Mouse (Mus musculus) heart, postnatal 36 days (tissue): ENCODE measurements around the gene Pnrc1. TPM values are rescaled to one million over a fixed set of nuclear protein-coding genes. Genes with fewer than 3 reads are reported as not detected.

Experiments used
- DNase-seq, 2 experiments: peaks; one replicate each; pipeline ENCODE4 v3.0.0; 2021 to 2022
- intact Hi-C: fragments of 180-260 bp; cut with DNase I; formaldehyde crosslinking; loops from one replicate; pipeline ENCODE4 v1.15.1; 2025
- total RNA-seq, 2 experiments: library from RNA; stranded (reverse); gene quantifications; 2 replicates each; pipeline ENCODE4 v1.2.3; 2021

Pnrc1 gene
- total RNA-seq, 2 experiments from 2014 or later: 153 to 155 TPM

DNA sequence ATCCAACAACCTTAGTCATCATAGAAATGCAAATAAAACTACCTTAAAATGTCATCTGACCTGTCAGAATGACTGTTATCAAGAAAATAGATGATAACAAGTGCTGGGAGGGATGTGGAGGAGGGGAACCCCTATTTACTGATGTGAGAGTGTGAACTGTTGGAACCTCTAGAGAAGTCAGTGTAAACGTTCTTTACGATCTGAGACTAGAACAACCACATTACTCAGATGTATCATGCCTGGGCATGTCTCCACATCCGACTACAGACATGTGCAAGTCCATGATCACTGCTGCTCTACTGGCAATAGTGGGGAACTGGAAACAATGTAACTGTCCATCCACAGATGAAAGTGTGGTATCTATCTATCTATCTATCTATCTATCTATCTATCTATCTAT lies 16.5 kb downstream of the Pnrc1 start:
- no peak for DNase-seq
- intact Hi-C loops: no loop called here

DNA sequence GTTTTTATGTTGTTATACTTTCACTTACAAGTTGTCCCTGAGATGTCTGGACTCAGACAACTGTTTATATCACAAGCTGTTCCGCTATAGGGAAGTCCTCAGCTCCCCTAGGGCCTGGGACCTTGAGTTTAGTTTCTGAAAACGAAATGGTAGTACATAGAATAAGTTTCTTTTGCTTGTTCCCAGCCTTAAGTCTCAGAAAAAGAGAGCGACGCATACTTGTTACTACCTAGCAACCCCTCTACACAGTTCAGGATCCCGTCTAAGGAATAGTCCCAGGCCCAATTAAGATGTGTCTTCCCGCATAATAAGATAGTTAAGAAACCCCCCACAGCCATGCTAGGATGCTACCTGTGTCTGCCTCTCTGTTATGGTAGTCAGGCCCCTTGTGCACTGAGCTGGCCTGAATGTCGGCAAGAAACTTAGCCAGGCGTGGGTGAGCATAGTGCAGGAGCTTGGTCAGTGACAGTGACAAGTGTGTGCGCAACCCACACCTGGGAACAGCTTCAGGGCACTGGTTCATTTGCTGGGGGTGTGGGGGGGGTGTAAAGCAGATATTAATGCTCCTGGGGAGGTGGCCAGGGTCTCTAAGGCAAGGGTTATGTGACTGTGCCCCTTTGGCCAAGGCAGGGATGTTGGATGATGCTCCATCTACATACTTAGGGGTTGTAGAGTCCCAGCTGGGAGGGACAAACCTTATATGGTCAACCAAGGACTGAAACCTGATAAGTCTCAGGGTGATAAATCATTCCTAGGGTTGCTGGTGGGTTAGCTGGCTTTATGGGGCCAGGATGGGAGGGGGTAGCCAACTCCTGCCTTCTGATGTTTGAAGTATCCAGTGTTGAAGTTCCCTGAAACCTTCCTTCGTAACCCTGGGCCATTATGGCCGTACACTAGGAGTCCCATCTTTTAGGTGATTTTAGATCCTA lies 19.3 kb downstream of the Pnrc1 start:
- intact Hi-C loops: no loop called here
- DNase-seq: no peak

DNA sequence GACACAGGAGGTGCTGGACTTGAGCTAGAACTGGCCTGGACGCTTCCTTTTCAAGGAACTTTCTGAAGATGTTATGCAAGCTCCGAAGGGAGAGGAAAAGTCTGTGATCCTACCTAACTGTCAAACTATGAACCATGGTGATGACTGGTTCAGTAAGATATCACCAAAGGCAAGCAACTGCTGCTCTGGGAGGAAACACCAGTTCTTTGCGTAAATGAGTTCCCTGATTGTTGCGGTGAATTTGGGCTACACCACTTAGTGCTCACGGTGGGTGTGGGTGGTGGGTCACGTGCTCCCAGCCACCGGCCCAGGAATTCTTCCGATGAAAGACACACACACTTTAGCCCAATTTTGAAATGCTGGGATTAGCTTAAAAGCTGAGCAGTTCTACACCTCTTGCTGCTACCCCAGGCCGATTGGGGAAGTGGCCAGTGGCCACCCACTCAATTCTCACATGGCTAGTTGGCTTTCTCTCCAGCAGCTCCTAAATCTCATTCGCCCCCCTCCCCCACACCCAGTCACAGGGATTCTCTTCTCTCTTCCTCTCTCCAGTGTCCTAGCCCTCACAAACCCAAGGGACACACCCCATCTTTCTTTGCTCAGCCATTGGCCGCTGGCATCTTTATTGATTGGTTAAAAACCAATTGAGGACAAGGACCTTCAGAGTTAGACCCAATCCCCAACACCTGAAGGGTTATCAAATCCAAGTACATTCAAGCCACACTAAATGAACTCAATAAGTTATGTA lies 24.8 kb downstream of the Pnrc1 start:
- no peak for DNase-seq
- intact Hi-C loops: loop anchor here (2.0 kb wide), 1 partner anchor 16 kb away; no protein-coding TSS in a partner anchor

DNA sequence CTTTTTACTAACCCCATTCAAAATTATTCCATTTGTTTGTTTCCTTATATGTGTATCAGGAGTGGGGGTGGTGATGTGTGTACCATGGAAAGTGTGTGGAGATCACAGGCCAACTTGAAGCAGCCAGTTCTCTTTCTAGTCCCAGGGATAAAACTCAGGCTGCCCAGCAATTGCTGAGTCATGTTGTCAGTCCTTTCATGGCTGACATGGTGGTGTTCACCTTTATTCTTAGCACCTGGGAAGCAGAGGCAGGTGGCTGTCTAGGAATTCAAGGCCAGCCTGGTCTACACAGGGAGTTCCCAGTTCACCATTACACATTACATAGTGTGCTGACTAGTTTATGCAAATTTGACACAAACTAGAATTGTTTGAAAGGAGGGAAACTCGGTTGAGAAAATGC lies 27.1 kb downstream of the Pnrc1 start:
- DNase-seq: no peak

DNA sequence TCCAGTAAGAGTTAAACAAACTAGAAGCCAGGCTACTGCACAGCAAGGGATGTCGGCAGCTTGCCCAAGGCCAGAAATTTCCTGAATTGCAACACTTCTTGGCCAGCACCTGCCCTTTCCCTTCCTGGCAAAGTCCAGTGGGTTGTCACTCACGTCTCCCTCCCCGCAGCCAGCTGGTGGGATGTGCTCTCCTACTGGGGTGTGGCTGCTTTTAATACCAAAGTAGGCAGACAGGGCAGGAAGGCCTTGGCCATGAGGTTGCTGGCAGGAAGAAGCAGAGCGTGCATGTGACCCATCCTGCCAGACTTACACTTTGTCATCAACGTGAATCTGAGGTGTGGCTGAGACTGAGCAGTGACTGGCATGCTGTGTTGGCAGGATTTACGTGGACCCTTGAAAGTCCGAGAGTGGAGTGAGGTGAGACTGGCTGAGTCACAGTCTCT lies 28.6 kb downstream of the Pnrc1 start:
- intact Hi-C loops: loop anchor here (1.0 to 2.0 kb wide), 2 partner anchors 11 to 15 kb away; no protein-coding TSS in a partner anchor
- DNase-seq: peak; percentile 91 to 92

More for the DNA sequence above, 27.1 kb downstream of the Pnrc1 start:
- intact Hi-C loops: no loop called here

DNA sequence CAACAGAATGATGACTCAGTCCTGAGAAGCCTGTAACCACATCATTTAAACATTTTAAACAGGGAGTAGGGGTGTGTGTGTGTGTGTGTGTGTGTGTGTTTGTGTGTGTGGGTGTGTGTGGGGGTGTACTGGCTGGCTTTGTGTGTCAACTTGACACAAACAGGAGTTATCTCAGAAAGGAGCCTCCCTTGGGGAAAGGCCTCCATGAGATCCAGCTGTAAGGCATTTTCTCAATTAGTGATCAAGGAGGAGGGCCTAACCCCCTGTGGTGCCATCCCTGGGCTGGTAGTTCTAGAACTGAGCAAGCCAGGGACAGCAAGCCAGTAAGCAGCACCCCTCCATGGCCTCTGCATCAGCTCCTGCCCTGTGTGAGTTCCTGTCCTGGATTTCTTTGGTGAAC lies 29.7 kb downstream of the Pnrc1 start:
- no peak for DNase-seq
- intact Hi-C loops: loop anchor here (2.0 kb wide), 1 partner anchor 14 kb away; no protein-coding TSS in a partner anchor

DNA sequence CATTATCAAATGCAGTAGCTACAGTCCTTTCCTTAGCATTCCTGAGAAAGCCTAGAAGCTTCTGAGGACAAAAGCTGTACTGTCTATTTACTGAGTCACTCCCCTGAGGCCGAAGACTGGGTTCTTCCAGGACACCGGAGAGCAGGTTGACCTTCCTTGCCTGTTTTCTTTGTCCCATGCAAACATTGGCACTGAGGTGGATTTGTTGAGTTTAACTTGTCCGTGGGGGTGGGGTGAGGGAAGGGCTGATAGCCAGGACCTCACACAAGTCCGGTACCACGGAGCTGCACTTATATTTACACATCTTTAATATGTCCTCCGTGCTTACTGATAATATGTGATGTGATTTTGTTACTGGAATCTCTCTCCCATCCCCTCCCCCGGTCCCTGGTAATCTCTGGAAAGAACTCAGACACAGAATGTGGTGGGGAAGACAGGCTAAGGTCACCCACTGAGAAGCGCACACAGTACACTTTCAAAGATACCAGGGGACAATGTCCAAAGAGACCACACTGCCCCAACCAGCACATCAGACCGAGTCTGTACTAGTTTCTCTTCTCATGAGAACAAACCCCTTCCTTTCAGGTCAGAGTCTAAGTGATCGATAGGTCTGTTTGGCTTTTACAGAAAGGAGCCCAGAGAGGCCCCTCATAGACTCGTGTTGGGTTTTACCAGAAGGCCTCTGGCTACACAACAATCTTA lies 32.5 kb downstream of the Pnrc1 start:
- intact Hi-C loops: no loop called here
- DNase-seq: no peak

DNA sequence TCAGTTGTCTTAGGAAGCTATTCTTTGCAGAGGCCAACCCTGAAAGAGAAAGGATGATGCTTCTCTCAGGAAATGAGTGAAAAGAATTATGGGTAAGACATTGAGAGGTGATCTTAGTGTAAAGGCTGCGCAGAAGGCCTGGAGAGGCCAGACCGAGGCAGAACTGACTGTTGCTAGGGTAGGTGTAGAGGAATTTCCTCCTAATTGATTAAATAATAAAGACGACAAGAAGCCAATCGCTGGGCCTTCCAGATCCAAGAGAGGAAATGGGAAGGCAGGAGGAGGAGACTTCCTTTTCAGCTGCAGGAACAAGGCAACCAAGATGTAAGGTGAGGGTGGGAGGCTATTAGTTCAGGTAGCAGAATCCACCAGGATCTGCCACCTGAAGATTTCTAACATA lies 35.3 kb downstream of the Pnrc1 start:
- no peak for DNase-seq
- intact Hi-C loops: no loop called here

DNA sequence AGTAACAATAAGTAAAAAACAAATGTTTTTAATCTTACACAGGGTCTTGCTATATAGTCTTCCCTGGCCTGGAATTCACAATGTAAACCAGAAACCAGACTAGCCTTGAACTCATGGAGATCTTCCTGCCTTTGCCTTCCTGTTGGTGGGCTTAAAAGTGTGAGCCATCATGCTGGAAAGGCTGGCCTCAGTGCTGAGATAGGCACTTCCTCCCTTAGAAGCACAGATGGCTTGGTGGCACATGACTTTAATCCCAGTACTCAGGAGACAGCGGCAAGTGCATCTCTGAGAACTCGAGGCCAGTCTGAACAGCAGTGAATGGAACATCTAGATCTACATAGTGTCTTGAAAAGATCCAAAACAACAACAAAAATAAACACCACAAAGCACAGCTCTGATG lies 39.1 kb downstream of the Pnrc1 start:
- intact Hi-C loops: loop anchor here (1.0 kb wide), 1 partner anchor 10 kb away; no protein-coding TSS in a partner anchor
- DNase-seq: no peak

DNA sequence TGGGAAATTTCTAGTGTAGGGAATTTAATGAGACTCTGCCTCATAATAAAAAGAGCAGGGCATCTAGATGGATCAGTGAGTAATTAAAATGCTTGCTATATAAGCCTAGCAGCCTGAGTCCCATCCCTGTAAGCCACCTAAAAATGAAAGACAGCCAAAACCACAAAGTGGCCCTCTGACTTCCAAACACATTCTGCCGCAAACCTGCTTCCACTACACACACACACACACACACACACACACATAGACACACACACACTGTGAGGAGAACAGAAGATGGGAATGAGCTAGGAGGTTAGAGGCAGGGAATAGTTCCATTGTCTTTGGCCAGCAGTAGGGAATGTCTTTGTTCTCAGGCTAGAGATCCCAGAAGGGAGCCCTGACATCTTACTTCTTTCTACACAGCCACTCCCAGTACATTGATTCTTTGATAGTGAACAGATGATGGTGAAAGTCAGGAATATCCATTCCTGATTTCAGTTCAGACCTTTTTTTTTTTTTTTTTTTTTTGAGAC lies 40.2 kb downstream of the Pnrc1 start:
- intact Hi-C loops: loop anchor here (1.0 to 10.0 kb wide), 5 partner anchors 12 to 1285 kb away; partner anchors contain the start of genes Casp8ap2, Map3k7 and Ube2j1
- DNase-seq: no peak

DNA sequence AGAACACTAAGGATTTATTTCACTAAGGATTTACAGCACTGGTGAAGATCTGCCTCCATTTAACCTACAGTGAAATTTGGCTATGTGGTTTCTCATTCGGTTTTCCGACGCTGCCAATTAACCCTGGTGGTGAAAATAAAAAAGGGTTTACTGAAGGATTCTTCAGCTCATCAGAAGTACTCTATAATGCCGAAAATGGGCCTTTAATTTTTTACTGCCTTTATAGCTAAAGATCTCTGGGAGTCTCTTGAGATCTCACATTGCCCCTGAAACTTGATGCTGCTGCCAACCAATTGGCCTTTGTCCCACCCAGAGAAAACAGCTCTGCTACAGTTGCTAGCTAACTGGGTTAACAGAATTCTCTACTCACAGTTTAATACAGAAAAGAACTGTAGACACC lies 41.0 kb downstream of the Pnrc1 start:
- no peak for DNase-seq
- intact Hi-C loops: loop anchor here (2.0 to 10.0 kb wide), 4 partner anchors 34 to 1284 kb away; partner anchors contain the start of genes Casp8ap2, Map3k7 and Ube2j1

DNA sequence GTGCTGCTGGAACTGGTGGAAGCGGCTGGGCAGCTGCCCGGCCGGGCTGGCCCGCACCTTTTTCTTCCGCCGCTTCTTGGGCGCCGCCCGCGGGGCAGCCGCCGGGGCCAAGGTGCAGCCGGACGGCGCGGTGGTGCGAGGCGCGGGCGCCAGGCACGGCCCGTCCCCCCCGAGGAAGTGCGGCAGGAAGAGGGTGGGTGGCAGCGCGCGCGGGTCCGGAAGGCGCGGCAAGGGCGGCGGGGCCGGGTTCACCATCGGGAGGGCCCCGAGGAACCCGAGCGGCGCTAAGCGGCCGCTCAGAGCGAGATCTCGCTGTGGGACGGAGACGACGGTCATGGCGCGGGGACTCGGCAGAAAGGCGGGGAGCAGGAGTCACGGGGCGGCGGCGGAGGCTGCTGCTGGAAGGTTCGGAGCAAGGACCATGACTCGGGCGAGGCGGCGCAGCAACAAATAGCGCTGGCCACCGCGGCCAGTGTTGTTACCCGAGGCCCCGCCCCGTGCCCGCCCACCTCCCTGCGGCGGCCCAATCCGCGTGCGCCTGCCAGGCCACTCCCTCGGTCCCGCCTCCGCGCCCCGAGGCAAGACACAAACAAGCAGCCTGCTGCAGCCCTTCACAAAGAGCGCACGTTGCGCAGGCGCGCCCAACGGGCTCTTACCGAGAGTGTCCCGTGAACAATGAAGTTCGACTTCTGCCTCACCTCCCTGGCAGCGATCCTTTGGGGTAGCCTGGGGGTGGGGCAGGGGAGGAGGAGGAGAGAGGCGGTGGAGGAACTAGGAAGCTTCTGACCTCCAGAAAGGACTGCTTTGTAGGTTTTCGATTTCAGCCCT lies 41.7 kb downstream of the Pnrc1 start:
- intact Hi-C loops: loop anchor here (2.0 to 10.0 kb wide), 4 partner anchors 35 to 1283 kb away; partner anchors contain the start of genes Casp8ap2, Map3k7 and Ube2j1
- DNase-seq: peak; percentile 98

DNA sequence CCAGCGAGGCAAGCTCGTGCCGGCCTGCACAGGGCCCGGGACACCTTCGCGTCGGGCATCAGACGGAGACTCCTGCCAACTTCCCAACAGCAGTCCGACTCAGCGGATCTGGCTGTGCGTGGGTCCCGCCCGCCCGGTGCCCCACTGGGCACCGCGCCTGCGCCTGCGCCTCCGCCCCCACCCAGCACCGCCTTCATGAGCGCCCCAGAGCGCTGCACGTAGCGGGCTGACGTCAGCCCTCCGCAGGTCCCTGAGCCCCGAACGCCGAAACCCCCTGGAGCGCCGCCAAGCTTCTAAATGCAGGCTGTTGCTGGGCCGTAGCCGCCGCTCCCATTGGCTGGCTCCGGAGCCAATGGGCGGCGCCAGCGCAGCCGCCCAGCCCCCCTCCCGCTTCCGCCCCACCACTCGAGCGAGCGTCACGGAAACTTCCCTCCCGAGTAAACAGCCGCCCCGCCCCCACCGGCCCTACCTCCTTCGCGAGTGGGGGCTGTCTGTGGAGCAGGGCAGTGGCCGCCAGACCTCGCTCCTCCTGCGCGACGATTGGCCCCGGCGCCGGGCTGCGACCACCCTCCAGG lies 42.4 kb downstream of the Pnrc1 start:
- peak; percentile 99 for DNase-seq
- intact Hi-C loops: loop anchor here (2.0 to 10.0 kb wide), 6 partner anchors 13 to 1283 kb away; partner anchors contain the start of genes Casp8ap2, Map3k7, Pm20d2 and Ube2j1

DNA sequence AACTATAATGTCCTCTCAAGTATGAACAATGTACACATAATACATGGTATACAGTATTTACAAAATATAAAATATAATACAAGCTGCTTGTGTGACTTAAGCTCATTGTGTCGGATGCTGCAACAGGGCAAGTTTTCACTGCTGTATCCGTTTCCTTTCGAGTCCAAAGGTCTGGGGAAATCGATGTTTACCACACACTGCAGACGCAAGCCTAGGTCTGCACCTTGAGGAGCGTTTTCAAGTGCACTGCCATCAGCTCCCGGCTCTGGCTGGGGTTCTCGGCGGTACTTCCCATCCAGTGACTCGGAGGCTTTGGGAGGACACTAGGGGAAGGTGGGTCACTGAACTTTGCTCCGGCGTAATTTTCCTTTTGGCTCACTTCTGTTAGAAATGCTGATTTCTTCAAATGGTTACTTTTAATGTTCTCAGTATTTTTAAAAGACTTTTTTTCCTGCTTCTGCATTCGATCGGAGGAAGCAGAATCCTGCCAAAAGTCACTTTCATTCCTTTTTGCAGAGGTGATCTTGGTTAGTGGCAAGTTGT lies 44.0 kb downstream of the Pnrc1 start:
- no peak for DNase-seq
- intact Hi-C loops: loop anchor here (2.0 to 10.0 kb wide), 4 partner anchors 15 to 1281 kb away; partner anchors contain the start of genes Casp8ap2, Map3k7 and Pm20d2

DNA sequence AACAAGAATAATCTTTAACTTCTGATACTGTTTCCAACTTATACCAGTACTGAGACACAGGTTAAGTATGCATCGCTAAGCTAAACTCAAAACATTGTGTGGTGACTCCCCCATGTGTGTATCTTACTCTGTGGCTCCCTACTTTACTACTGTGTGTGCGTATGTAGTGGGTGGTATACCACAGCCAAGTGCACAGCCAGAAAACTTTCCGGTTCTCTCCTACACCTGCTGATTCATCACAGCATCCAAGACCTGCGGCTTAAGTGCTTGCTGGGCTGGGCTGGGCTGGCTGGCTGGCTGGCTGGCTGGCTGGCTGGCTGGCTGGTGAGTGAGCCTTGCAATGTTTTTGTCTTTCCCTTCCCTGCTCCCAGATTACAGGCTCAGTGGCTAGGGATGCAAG lies 46.0 kb downstream of the Pnrc1 start:
- no peak for DNase-seq
- intact Hi-C loops: loop anchor here (10.0 kb wide), 2 partner anchors 629 to 1279 kb away; partner anchors contain the start of genes Casp8ap2 and Map3k7

DNA sequence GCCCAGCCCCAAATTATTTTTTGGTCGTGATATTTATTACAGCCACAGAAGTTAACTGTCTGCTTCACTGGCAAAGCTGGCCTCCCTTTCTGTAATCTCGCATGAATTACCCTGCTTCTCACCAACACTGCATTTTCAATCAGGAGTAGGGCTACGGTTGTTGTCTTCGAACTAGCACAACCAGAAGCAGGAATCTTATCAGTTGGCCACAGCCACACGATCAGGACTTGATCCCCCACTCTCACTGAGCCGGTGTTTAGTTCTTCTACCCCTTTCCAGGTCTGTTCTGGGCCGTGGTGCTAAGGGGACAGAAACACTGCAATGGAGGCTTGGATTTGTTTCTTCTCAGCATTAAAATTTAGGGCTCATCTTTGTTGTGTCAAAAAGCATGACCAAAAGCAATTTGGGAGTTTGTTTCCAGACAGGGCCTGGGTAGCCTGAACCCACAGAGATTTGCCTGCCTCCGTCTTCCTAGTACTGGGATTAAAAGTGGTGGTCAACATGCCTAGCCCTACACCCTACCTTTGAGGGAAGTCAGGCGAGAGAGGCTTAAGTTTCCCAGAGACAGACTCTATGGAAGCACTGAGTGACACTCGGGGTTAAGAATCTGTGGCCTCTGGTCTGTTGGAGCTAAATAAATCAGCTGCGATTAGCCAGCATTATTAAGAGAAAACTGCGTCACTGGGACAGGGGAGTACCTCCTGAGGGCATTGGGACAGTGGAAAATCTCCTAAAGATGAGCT lies 46.8 kb downstream of the Pnrc1 start:
- DNase-seq: no peak
- intact Hi-C loops: loop anchor here (10.0 kb wide), 2 partner anchors 628 to 1278 kb away; partner anchors contain the start of genes Casp8ap2 and Map3k7

DNA sequence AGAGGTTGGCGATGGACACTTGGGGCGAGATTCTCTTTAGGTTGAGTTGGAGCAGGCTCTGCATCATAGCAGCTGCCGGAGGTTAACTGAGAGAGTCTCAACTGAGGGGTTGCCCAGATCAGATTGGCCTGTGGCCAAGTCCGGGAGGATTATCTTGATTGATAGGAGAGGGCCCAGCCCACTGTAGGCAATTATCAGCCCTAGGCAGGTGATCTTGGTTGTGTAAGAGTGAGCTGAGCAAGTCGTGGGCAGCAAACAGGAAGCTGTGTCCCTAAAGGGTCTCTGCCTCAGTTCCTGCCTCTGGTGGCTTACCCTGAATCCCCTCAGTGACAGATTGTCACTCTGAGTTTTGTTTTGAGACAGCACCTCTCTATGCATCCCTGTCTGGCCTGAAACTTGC lies 47.4 kb downstream of the Pnrc1 start:
- intact Hi-C loops: loop anchor here (10.0 kb wide), 2 partner anchors 628 to 1278 kb away; partner anchors contain the start of genes Casp8ap2 and Map3k7
- DNase-seq: no peak
